Mouse (Mus musculus) gastrocnemius, postnatal 25 days (tissue): ENCODE data around the gene Rhbdl1. TPM values are rescaled to one million over a fixed set of nuclear protein-coding genes. Genes with fewer than 3 reads are reported as not detected.
A peak's percentile ranks its signal among the peaks of the same experiment; 100 is the strongest.

Experiments used
- DNase-seq: peaks from one replicate; pipeline ENCODE4 v3.0.0; 2022
- long read RNA-seq, 2 experiments: library from polyadenylated mRNA; stranded (forward); transcript quantifications; one replicate each; pipeline ENCODE4 v2.0.0; 2021
- total RNA-seq, 2 experiments: library from RNA; stranded (reverse); gene quantifications; 1 replicate in 1 of 2; 2 replicates in 1 of 2; pipeline ENCODE4 v1.2.3; 2021

Gene Rhbdl1
- 10 to 100 TPM; 18.3 to 20.8 TPM for total RNA-seq
- long read RNA-seq, experiment 1, transcript Rhbdl1-201 (8 exons, 1,711 nt): major isoform, 20 of 62 reads
- long read RNA-seq, experiment 1, partial matches to known transcripts: 17 of 62 reads
- long read RNA-seq, experiment 1, other reads (novel, unspliced or antisense): 24 of 62 reads
- long read RNA-seq, experiment 2, transcript Rhbdl1-201 (8 exons, 1,711 nt): major isoform, 35 of 55 reads
- long read RNA-seq, experiment 2, partial matches to known transcripts: 16 of 55 reads
- long read RNA-seq, experiment 2, other reads (novel, unspliced or antisense): 4 of 55 reads

- peak; percentile 86 for DNase-seq
These were observed at the start of gene Rhbdl1 for GRCm38 (mm10) chr17:25837076-25837410. Gene Rhbdl1, minus strand, starts transcription at chr17:25837295.

GRCm38 (mm10) chr17:25886806-25887205 is 49.7 kb upstream of the Rhbdl1 start:
- DNase-seq: no peak

- DNase-seq: no peak
These were observed 48.5 kb upstream of the Rhbdl1 start for GRCm38 (mm10) chr17:25885636-25886035.

- no peak for DNase-seq
These were observed 46.7 kb upstream of the Rhbdl1 start for GRCm38 (mm10) chr17:25883824-25884223.

- no peak for DNase-seq
These were observed 46.2 kb upstream of the Rhbdl1 start for GRCm38 (mm10) chr17:25883268-25883667.

- DNase-seq: no peak
These were observed 45.2 kb upstream of the Rhbdl1 start for GRCm38 (mm10) chr17:25882306-25882705.

GRCm38 (mm10) chr17:25881691-25882090 is 44.6 kb upstream of the Rhbdl1 start:
- DNase-seq: no peak

- DNase-seq: no peak
These were observed 44.0 kb upstream of the Rhbdl1 start for GRCm38 (mm10) chr17:25880913-25881641.

GRCm38 (mm10) chr17:25880196-25880910 is 43.3 kb upstream of the Rhbdl1 start, which contains the start of gene Wfikkn1:
Gene Wfikkn1, minus strand, starts transcription at chr17:25880858.
- DNase-seq: no peak

- DNase-seq: no peak
These were observed 42.7 kb upstream of the Rhbdl1 start for GRCm38 (mm10) chr17:25879750-25880149.

GRCm38 (mm10) chr17:25879261-25879660 is 42.2 kb upstream of the Rhbdl1 start:
- DNase-seq: no peak

- DNase-seq: no peak
These were observed 41.6 kb upstream of the Rhbdl1 start for GRCm38 (mm10) chr17:25878611-25879180.

GRCm38 (mm10) chr17:25877741-25878610 is 40.9 kb upstream of the Rhbdl1 start:
- no peak for DNase-seq

- no peak for DNase-seq
These were observed 39.9 kb upstream of the Rhbdl1 start for GRCm38 (mm10) chr17:25877025-25877424.

GRCm38 (mm10) chr17:25876347-25876915 is 39.3 kb upstream of the Rhbdl1 start:
- no peak for DNase-seq

- DNase-seq: peak; percentile 87
These were observed 38.4 kb upstream of the Rhbdl1 start for GRCm38 (mm10) chr17:25875171-25876136.

- peak; percentile 80 for DNase-seq
These were observed 37.7 kb upstream of the Rhbdl1 start, which contains the start of gene Mettl26 for GRCm38 (mm10) chr17:25874721-25875170. Gene Mettl26, plus strand, starts transcription at chr17:25875074.

- no peak for DNase-seq
These were observed 37.1 kb upstream of the Rhbdl1 start for GRCm38 (mm10) chr17:25874148-25874720.

- DNase-seq: no peak
These were observed 36.5 kb upstream of the Rhbdl1 start for GRCm38 (mm10) chr17:25873405-25874147.
